Mouse (Mus musculus): ENCODE results near the gene Dusp23.

Dusp23 gene

GRCm38 (mm10) chr1:172632451-172633326, at the start of gene Dusp23:
TSS of gene Dusp23 (minus strand) at chr1:172632962.
- DNase-seq, result peak; percentile 95

DNA sequence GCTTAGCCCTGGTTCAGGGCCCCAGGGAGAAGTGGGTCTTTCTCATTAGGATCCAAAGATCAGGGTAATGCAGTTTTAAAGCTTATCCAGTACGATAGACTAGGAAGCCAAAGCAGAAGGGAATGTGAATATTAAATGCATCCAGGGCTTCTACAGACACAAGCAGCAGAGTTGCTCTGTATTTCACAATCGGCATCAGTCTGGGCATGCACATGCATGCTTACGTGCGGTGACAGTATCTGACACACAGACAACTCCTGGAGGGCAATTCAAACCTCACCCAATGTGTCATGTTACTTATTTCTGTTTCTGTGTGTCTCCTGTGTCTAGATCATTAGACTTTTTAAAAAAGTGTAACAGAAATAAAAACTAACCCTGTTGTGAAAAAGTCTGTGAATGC, 48.0 kb upstream of the Dusp23 start:
- no peak for DNase-seq

GRCm38 (mm10) chr1:172670716-172671115, 38.0 kb upstream of the Dusp23 start:
- DNase-seq, result no peak

- DNase-seq, result no peak
Observed at GRCm38 (mm10) chr1:172667597-172667996, 34.8 kb upstream of the Dusp23 start.

DNA sequence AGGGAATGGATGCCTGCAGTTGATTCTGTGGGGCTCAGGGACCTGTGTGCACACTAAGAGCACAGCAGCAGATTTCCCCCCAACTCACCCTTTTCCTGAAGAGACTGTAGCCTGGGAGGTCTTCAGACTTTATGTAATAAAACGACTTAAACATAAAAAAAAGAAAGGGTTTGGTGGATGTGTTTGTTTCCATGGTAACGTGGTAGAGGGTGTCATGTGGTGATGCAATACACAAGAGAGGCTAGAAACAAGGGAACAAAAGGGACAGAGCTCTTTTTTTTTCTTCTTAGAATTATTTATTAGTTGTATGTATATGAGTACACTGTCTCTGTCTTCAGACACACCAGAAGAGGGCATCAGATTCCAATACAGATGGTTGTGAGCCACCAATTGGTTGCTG, 32.7 kb upstream of the Dusp23 start:
- DNase-seq, result no peak

- no peak for DNase-seq
Observed at GRCm38 (mm10) chr1:172659688-172660087, 26.9 kb upstream of the Dusp23 start.

DNA sequence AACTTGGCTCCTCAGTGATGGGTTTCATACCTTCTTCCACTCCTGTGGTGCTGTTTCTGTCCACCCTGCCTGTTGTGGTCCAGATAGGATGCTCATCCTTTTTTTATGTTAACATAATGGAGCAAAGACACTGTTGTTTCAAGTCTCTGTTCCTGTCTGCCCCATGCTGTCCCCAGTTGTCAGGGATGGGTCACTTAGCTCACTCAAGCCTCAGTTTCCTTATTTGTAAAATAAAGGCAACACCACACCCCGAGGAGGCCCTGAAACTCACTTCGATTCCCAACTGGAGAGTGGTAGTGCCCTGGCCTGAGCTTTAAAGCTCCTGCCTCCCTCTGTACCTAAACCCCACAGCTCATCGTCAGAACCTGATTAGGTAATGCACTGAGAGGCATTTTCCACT, 24.5 kb upstream of the Dusp23 start:
- DNase-seq, result no peak

DNA sequence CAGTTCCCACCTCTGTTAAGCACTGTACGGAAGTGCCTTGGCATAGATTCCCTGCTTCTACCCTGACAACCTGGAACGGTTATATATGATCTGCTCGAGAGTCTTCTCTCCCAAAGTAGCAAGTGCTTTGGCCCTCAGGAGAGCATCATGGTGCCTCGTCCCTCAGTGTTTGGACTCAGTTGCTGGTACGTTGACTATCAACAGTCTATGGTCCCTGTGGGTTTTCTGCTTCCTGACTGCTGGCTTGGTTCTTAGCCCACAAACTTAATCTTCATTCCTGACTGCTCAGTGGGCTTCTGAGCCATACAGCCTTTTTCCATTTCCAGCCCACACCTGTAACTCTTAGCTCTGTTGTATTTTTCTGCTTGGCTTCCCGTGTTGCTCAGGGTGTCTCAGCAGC, 21.1 kb upstream of the Dusp23 start:
- no peak for DNase-seq

GRCm38 (mm10) chr1:172652040-172652662, 19.4 kb upstream of the Dusp23 start:
- no peak for DNase-seq

GRCm38 (mm10) chr1:172651288-172651987, 18.7 kb upstream of the Dusp23 start:
- no peak for DNase-seq

GRCm38 (mm10) chr1:172650519-172651287, 17.9 kb upstream of the Dusp23 start:
- no peak for DNase-seq

DNA sequence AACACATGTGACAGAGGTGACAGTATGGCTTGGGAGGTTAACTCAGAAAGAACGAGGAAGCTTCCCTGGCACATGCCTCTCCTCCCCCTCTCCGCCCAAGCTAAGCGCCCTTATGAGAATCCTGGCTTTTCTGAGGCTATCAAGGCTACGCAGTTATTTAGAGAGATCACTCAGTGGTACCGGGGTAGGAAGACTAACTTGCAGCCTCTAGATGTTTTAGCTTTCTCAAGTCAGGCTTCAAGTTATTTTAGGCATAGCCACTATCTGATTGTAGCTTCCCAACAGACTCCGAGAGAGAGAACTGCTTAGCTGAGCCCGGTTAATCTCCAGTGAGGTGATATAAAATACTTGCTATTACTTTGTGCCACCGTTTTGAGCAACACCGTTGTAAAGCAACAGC, 16.6 kb upstream of the Dusp23 start:
- no peak for DNase-seq

GRCm38 (mm10) chr1:172647236-172647635, 14.5 kb upstream of the Dusp23 start:
- no peak for DNase-seq

DNA sequence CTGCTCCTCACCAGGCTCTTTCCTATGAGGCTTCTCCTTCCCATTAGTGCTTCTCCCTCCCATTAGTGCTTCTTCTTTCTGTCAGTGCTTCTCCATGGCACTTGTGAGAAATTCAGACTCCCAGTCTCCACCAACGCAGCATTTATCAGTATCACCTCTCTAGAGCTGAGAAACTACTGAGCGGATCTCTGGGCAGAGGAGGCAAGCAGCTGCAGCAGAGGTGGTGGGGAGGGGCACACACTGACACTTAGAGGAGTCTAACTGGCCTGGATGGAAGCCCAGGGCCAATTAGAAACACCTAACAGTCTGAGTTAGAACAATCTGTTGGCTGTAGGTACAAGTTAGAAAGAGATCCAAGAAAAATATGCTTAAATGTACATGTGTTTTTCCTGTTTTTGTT, 6.0 kb upstream of the Dusp23 start:
- no peak for DNase-seq

DNA sequence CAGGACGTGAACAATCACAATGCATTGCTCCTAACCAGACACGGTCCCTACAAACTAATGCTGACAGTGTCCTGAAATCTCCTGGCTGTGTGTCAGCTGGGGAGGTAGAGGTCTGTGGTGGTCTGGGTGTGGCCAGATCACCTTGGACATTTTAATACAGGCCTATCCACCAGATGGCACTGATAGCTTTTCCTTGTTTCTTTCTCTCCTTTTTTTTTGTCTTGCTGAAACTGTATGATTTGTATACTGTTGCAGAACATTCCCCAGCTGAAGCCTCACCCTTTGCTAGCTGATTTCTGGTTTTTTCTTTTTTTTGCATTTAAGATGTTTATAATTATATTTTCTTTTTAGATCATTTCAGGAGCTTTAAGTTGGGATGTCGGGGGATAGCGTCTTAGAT, 5.0 kb upstream of the Dusp23 start:
- DNase-seq, result no peak

DNA sequence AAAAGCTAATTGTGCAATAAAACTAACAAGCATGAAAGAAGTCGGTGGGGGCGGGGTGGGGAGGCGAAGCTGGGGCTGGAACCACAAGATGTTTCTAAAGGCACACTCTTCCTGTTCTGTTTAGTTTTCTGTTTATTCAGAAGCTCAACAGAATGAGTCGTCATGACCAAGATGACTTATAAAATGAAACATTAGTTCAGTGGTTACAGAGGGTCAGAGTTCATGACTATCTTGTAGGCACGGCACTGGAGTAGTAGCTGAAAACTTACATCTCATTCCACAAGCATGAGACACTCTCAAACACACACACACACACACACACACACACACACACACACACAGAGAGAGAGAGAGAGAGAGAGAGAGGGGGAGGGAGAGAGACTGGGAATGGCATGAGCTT, 3.5 kb upstream of the Dusp23 start:
- DNase-seq, result no peak

DNA sequence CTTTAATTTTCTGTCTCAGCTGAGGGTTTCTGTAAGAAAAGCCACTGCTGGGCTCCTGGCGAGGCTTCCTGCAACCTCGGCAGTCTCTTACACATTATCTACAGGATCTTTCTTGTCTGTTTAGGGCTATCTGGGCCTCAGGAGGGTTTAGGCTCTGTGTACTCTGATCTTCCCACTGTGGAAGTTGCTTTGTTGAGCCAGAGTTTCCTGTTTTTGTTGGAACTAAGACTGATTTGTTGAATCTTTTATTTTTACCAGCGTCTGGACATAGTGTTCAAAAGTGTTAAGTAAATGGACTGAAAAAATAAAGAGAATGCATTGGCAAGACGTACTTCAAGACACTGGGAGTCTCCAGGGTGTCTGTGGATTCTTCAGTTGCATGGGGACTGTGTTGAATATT, 2.5 kb upstream of the Dusp23 start:
- DNase-seq, result no peak

DNA sequence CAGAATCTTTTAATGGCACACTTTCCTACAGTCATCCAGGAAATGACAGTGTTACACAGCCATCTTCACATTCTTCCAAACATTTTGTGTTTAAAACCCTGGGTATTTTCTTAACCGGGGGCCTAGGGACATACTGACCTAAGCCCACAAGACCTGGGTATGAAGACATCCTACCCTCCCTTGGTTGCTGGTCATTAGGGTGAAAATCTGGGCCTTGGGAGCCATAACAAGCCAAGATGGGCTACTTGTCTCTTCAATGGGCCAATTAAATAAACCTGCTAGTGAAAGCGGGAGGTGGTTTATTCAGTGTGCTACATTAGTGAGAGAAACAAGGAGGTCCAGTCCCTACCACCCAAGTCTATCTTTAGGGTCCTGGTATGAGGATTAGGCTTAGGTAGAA, 1.4 kb upstream of the Dusp23 start:
- no peak for DNase-seq

DNA sequence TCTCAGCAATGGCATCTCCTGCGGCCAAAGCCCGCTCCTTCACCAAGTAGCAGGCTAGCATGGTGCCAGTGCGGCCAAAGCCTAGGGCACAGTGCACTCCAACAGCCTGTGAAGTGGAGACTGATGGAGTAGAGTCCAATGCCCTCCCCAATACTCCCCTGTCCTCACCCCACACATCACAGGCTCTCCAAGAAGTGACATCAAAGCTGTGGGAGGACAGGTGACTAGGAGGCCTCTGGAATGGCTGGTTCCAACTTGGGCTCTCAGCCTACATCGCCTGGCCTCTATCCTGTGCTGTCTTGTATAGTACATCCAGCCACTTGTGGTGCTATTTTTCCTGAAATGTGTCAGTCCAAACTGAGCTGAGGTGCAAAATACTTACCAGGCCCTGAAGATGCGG, 1.0 kb downstream of the Dusp23 start:
- no peak for DNase-seq

GRCm38 (mm10) chr1:172629831-172630230, 2.9 kb downstream of the Dusp23 start:
- no peak for DNase-seq

DNA sequence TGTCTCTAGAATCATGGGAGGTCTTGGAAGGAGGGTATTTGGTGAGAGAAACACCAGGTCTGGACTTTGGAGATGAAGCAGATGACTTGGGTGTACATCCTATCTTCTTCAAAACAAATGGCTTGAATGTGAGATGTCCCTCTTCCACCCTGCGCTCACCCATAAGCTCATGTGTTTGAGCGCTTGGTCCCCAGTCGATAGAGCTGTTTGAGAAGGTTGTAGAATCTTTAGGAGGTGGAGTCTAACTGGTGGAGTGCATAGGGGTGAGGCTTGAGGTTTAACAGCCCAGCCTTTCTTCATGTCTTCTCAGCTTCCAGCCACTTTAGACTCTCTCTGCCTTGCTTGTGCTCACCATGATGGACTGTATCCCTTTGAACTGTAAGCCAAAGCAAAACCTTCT, 6.5 kb downstream of the Dusp23 start:
- no peak for DNase-seq

DNA sequence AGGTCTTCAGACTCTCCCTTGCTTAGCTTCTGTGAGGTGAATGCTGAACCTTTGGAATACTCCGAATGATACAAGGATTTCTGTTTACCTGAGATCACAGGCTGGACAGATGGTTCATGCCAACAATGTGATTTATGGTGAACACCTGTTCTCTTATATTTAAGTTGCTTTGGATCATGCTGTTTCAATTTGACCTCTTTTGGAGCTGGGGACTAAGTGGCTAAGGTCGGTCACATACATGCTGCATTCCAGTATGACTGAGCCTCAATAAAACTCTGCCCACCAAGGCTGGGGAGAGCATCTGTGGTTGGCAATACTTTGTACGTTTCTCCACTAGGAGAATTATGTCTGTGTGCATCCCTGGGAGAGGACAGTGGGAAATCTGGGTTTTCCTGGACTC, 8.7 kb downstream of the Dusp23 start:
- DNase-seq, result no peak

DNA sequence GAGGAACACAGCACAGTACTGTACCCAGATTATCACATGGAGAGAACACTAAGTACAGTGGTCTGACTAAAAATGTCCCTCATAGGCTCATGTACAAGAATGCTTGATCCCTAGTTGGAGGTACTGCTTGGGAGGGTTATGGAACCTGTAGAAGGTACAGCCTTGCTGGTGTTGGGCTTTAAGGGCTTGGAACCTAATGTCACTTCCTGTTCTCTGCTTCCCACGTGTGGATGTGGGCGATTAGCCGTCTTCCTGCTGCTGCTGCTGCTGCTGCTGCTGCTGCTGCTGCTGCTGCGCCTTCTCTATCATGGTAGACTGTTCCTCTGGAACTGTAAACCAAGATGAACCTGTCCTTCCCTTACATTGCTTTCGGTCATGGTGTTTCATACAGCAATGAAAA, 9.2 kb downstream of the Dusp23 start:
- DNase-seq, result no peak

All from right cerebral cortex, adult 18-20 months (tissue).